Mouse (Mus musculus) left cerebral cortex, postnatal 14 days (tissue): Measurements from ENCODE around the gene Tnfsfm13. TPM values are rescaled to one million over a fixed set of nuclear protein-coding genes. Genes with fewer than 3 reads are reported as not detected.
A peak's percentile ranks its signal among the peaks of the same experiment; 100 is the strongest.
"Not testable (repeated sequence)": the region's sequence is repeated elsewhere in the genome, so short reads cannot be mapped to it uniquely, and the experiment has no call there.

ENCODE experiments used
- DNase-seq, 2 experiments: peaks; one replicate each; pipeline ENCODE4 v3.0.0; 2021 to 2022; ENCODE audit warnings: low spot score in 2 of 2, mixed read lengths in 1 of 2
- intact Hi-C: fragments of 180-260 bp; cut with DNase I; formaldehyde crosslinking; loops from one replicate; pipeline ENCODE4 v1.15.1; 2025
- total RNA-seq, 2 experiments: library from RNA; stranded (reverse); gene quantifications; 2 replicates each; pipeline ENCODE4 v1.2.3; 2021

Tnfsfm13 gene
- total RNA-seq, 2 experiments from 2014 or later = 0.81 to 0.95 TPM

DNA sequence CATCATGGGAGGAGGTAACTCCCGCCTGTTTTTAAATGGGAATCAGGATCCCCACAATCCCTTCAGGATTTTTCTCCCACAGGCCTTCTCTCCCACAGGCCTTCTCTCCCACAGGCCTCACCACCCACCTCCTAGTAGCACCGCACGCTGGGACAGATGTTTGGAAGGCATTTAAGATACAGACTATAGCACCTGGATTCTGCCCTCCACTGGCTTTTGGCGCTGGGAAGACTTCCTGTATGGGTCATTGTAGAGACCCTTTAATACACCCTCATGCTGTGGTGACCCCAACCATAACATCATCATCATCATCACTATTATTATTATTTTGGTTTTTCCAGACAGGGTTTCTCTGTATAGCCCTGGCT, 11.6 kb upstream of the Tnfsfm13 start:
- intact Hi-C loops = no loop called here
- DNase-seq = no peak

DNA sequence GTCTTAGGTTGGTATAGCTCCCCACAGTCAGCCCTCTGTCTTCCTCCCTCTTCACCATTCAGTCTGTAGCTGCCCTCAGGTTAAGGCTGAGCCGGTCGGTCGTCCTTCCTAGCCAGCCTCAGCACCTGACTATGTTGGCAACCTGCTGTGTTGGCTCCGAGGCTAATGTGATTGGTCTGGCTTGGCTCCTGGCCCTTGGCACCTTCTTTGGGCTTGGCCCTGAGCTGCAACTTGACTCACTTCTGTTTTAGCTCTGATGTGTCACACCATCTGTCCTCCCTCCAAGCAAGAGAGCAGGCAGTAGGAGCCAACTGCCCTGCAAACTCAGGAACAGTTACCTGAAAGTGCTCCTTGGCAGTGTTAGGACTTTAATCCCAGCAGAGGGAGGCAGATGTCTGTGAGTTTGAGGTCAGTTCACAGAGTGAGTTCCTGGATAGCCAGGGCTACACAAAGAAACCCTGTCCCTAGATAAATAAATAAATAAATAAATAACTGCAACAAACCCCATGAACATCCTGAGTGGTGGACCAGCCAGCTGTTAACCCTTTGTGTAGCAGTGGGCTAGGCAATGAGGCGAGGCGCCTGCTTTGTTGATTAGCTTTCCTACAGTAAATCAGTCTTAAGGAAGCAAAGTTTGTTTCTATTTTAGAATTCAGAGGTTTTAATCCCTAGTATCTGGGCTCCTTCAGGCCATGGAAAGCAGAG, 11.0 kb upstream of the Tnfsfm13 start:
- DNase-seq = no peak
- intact Hi-C loops = no loop called here

DNA sequence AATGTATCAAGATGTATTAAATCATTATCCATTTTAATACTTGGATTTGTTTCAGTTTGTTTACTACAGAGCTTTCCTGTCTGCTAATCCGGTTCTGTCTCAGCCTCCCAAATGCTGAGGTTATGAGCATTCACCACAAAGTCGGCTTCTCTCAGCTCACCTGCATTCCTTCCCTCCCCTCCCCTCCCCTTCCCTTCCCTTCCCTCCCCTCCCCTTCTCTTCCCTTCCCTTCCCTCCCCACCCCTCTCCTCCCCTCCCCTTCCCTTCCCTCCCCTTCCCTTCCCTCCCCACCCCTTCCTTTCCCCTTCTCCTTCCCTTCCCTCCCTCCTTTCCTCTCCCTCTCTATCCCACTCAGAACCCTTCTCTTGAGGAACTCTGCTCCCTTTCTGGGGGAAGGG, 8.7 kb upstream of the Tnfsfm13 start:
- DNase-seq = no peak
- intact Hi-C loops = no loop called here

DNA sequence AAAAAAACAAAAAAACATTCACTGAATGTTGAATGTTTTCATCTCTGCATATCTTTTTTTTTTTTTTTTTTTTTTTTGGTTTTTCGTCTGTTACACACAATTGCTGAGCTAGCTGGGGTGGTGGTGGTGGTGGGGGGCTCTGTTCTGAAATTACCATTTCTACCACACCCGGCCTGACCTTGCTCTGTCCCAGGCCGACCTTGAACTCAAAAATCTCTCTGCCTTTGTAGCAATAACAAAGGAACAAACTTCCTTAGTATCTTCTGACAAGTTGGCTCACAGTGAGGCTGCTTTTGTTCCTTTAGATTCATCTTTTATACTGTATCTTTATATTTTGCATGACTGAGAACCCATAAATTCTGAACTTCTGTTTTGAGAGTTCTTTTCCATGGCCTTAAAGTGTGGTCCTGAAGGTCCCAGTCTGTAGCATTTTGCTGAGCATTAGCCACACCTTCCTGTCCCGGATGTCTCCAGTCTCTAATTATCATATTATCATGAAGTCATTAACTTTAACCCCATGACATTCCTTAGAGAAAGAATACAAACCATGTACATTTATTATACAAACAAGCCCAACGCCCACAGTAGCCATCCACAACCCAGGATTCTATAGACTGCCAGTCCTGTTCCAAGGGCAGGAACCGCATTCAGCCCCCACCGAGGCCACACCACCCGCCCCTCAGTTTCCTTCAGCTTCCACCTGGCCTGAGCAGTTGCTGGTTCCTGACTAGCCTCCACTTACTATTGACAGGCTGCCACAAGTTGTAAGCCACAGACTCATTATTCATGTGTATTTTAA, 8.1 kb upstream of the Tnfsfm13 start:
- intact Hi-C loops = no loop called here
- DNase-seq = no peak

DNA sequence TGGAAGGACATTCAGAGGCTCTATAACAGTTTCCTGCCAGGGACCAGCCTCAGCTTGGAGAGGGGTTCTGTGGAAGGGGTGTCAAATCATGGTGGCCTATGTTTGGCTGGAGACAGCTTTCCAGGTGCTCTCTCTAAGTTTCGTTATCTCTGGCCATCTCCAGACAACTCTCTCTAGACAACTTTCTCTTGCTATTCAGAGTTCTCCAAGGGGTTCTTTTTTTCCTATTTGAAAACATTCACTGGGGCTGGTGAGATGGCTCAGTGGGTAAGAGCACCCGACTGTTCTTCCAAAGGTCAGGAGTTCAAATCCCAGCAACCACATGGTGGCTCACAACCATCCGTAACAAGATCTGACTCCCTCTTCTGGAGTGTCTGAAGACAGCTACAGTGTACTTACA, 7.5 kb upstream of the Tnfsfm13 start:
- intact Hi-C loops, DNase-seq: not testable (repeated sequence)

DNA sequence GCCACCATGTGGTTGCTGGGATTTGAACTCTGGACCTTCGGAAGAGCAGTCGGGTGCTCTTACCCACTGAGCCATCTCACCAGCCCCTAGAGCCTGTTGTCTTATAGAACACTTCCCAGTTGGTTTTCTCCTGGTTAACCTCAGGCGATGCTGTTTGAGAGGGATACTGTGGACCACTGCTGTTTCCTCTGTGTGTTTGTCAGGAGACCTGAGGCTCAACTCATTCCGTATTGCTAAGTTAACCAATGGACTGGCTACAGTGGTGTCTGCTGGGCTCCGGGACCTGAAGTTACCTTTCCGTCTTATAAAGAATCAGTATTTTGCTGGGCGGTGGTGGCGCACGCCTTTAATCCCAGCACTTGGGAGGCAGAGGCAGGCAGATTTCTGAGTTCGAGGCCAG, 7.0 kb upstream of the Tnfsfm13 start:
- DNase-seq, intact Hi-C loops: not testable (repeated sequence)

DNA sequence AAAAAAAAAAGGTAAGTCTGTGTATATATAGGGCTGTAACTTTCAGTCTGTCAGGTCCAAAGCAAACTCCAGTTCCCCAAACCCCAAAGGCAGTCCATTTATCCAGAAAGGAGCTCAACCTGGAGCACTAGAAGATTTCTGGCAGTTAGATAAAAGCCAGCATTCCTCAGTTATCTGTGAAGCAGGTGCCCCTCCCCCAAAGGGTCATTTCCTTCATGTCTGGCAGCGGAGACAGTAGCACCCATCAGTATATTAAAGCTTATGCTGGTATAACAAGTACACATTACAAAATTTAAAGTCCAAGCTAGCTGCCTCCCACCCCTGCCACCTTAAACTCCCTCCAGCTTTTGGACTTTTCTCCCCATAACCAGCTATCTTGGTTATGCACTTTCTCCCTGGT, 3.7 kb upstream of the Tnfsfm13 start:
- DNase-seq = no peak
- intact Hi-C loops = no loop called here

DNA sequence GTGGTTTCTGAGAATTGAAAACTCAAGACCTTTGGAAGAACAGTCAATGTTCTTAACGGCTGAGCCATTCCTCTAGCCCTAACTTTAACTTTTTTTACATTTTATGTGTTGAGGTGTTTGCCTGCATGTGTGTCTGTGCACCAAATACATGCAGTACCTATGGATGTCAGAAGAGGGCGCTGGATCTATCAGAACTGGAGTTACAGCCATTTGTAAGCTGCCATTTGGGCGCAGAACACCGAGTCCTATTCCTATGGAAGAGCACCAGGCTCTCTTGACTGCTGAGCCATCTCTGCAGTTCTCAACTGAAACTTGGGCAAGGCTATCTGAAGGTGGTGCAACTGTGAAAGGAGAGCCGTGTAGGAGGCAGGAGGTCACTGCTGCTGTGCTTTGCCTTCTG, 2.7 kb upstream of the Tnfsfm13 start:
- intact Hi-C loops = no loop called here
- no peak for DNase-seq

DNA sequence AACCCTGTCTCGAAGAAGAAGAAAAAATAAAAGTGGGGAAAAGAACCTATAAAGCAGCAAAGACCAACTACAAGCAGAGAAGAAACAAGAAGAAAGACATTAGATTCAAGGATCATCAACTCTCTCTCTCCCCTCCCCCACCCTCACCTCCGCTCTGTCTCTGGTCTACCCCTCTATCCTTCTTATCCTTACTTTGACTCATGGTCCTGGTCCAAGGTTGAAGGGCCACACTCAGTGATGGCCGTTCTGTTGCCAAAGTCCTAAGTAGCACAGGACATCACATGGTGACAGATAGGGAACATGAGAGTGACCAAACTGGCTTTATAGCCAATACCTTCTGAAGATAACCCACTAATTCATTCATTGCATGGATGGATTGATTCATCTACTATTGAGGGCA, 1.5 kb upstream of the Tnfsfm13 start:
- intact Hi-C loops = no loop called here
- no peak for DNase-seq

DNA sequence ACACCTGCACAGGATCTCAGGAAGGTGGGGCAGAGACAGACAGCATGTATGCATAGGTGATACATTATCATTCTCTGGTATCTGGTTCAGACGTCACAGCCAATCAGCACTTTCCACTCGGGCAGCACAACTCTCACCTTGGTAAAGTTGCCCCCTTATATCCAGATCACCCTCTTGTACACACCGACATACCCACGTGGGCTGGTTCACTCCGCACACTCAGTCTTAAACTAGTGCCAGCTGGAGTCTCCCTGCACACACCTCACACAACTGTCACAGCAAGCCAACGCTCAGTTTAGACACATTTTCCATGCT, 895 bp downstream of the Tnfsfm13 start:
- intact Hi-C loops = no loop called here
- peak in 1 of 2 experiments; percentile 73 for DNase-seq

DNA sequence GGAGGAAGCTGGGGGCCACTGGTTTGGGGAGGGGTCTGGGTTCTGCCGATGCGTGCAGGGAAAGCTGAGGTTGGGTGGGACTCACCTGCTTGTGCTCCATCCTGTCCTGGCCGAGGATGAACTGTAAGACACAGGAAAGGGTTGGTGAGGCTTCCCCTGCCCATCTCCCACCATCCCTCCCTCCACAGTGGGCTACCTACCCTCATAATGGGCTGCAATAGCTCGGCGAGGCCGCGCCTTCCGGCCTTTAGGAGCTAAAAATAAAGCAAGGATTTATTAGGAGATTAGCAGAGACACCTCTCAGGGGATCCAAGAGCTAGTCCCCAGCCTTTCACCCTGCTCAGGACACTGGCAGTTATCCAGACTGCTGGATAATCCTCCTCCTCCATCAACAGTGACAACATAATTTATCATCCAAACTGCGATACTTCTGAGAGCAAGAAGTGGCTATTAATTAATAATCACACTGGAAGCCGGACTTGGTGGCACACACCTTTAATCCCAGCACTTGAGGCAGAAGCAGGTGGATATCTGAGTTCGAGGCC, 2.4 kb downstream of the Tnfsfm13 start:
- DNase-seq = no peak
- intact Hi-C loops = no loop called here

DNA sequence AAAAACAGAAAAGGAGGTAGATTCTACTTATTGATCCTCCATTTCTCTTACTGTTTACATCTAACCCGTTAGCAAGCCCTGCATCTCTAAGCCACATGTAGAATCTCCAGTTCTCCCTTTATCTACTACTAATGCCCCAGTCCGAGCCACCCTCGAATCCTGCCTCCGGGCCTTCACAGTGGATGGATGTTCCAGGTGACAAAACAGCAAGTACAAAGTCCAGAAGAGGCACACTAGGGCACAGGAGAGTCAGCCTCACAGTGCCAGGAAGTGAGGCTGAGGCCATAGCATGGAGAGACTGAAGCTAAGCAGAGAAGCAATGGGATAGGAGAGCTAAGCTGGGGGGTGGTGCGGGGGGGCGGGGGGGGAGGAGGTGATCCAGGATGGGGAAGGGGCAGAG, 3.0 kb downstream of the Tnfsfm13 start:
- no peak for DNase-seq
- intact Hi-C loops = no loop called here

DNA sequence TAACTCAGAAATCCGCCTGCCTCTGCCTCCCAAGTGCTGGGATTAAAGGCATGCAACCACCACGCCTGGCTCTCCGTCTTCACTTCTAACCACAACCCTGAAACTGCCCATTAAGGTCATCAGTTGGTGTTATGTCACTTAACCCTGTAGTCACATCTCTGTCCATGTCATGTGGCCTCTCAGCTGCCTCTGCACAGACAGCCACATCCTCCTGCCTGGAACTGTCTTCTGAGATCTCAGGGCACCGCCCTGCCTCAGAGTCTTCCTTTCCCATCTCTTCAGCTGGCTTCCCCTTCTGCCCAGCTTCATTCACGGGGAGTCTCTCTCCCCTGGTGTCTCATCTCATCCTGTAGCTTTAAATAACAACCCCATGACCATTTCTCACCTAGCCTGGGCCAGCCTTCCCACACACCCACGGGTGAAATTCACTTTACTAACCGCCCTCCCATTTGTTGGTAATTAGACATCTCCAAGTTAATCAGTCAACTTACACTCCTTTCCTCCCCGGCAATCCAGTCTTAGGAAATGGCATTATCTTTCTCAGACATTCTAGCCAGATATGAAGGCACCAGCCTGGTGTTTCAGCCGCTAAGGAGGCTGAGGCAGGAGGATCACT, 3.6 kb downstream of the Tnfsfm13 start:
- no peak for DNase-seq
- intact Hi-C loops = no loop called here

DNA sequence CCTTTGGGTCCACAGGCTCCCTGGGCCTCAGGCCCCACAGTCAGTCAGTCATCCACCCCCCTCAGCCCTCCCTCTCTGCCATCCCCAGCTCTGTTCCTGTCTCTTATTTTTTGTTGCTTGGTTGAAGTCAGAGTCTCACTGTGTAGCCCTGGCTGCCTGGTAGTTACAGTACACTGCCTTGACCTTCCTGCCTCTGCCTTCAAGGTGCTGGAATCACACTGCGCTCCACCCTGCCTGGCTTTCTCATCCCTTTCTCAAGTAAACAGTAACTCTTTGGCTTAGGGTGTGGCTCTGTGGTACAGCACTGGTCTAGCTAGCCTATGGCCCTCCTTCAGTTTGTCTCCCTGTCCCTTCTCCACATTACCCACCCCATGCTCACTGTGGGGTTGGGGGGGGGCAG, 6.0 kb downstream of the Tnfsfm13 start:
- intact Hi-C loops = loop anchor here (10.0 kb wide), 1 partner anchor 185 kb away; the partner anchor contains the start of gene Tmem95
- no peak for DNase-seq

DNA sequence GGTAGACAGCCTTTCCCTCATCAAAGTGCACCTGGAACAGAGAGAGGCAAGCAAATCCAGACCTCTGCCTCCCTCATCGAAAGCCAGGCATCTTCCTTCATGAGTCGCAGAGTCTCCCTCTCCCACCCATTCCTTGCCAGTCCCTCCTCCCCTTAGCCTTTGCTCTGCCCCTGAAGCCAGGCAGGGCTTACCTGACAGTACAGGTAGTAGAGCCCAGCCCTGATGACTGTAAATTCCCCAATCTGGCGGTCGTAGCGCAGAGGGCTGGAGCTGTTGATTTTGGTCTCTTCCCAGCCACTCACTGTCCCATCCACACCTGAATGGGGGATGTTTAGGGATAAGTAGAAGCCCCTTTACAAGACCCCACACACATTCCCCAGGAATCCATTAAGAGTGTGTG, 8.8 kb downstream of the Tnfsfm13 start:
- intact Hi-C loops = loop anchor here (10.0 kb wide), 1 partner anchor 188 kb away; the partner anchor contains the start of gene Tmem95
- no peak for DNase-seq

DNA sequence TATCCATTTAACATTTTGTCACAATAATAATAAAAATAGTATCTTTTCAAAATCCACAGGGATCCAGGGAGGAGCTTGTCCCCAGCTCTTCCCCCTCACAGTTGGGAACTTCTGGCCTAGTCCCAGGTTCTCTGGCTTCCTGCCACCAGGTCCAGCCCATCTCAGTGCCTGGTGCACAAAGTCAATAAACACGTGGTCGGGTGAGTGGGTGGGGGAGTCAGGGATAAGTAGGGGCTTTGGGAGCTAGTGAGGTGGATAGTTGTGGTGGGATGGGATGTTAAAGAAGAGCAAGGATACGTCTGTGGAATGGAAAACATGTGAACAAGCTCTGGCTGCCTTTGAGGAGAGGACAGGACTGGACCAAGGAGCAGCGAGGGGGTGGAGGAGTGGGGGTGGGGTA, 9.5 kb downstream of the Tnfsfm13 start:
- intact Hi-C loops = loop anchor here (10.0 kb wide), 1 partner anchor 188 kb away; the partner anchor contains the start of gene Tmem95
- DNase-seq = peak in 1 of 2 experiments; percentile 49

DNA sequence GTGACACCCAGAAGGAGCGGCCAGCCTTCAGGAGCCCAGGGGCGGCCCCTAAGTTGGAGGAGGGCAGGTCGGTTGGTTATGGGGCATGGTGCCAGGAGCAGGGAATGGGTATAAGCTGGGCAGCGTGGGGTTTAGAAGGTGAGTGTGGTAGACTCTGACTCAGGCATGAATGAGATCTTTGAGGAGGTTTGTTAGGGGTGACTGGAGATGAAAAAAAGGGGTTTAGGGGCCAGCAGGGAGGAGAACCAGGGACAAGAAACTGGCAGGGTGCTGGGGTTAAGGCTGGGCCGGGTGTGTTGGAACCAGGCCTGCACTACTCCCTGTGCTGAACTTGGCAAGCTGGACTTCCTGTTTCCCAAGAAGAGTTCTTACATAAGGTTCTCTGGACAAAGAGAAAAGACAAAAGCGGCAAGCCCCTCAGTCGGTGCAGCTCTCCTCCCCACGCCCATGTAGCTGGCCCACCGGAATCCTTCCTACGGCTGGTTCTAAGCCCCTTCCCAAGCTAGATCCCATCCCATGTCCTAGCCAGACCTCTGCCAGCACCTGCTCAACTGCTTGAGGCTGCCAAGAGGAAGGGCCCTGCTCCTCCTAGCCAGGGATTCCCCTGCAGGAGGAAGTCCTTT, 10.3 kb downstream of the Tnfsfm13 start, which contains the start of gene Tnfsf13:
Tnfsf13 (minus strand) TSS at position 259 of the 623 bp plus-strand sequence.
- intact Hi-C loops = loop anchor here (10.0 kb wide), 1 partner anchor 189 kb away; the partner anchor contains the start of gene Tmem95
- peak in 1 of 2 experiments; percentile 41 for DNase-seq

DNA sequence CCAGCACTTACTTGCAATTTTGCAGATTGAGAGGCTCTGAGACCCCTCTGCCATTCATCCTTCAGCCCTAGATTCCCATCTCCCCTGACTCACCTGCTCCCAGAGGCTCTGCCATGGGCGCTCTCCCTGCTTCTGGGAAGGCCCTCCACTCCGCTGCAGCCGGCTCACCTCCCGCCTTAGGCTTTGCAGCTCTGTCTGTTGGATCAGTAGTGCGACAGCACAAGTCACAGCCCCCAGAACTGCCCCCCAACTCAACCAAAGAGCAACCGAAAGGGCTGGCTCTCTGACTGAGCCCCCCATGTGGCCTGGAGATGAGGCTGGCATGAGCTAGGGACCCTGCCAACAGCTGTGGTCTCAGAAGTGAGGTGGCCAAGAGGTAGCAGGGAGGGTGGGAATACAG, 11.0 kb downstream of the Tnfsfm13 start:
- no peak for DNase-seq
- intact Hi-C loops = loop anchor here (10.0 kb wide), 1 partner anchor 190 kb away; the partner anchor contains the start of gene Tmem95

DNA sequence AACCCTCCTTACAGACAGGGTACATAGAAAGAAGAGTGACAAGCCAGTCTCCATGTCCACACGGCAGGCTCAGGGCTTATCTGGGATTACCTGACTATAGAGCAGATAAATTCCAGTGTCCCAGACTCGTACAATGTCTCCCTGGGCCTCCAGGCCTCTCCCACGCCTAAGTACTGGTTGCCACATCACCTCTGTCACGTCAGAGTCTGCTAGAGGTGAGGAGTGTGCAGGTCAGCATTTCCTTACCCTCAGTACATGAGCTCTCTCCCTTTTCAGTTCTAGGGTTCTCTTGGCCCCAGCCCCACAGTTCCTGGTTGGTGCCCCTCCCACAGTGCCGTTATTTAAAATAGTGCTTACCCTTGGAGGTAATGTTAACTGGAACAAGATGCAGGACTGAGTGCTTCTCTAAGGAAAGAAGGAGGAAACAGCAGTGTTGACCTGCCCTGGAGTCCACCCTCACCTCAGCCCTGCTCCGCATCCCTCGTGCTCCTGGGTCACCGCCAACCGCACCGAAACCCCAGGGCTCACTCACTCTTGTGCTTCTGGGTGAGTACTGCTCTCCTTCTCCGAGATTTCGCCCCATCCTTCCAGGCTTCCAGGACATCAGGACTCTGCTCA, 11.7 kb downstream of the Tnfsfm13 start:
- DNase-seq = no peak

More for the DNA sequence above, 11.7 kb downstream of the Tnfsfm13 start:
- intact Hi-C loops = loop anchor here (10.0 kb wide), 1 partner anchor 191 kb away; the partner anchor contains the start of gene Tmem95
